Mouse (Mus musculus): ENCODE measurements around the gene Camk2g. TPM values are rescaled to one million over a fixed set of nuclear protein-coding genes. Genes with fewer than 3 reads are reported as not detected.

Camk2g gene
- polyA plus RNA-seq, 1 experiment, result 42.3 TPM

- 80% methylated on average over 9 of the region's 9 CpGs for WGBS
- Histone ChIP-seq H3K27ac (ENCODE audit: control insufficient read depth, insufficient read depth, low read length) (no peak overlapping the region), H3K36me3 (ENCODE audit: control insufficient read depth, insufficient read depth, low read length) (peaks cover 19% of the 10 kb centered on the region; the same call in 1 of the 2 replicates), H3K4me1 (replicated peaks; ENCODE audit: control insufficient read depth, insufficient read depth, low read length) (peaks cover 7% of the 10 kb centered on the region), H3K27me3 (ENCODE audit: control insufficient read depth, insufficient read depth, low read length) (no peaks in the 10 kb centered on the region), H3K4me3 (ENCODE audit: control insufficient read depth, insufficient read depth, low read length) (no peak overlapping the region)
- TF ChIP-seq POLR2A (IDR thresholded peaks at IDR 0.05; ENCODE audit: control insufficient read depth, extremely low read depth, insufficient read depth, low read length, poor library complexity), result no peak
- no peak for TF ChIP-seq CTCF (IDR thresholded peaks at IDR 0.05; ENCODE audit: borderline replicate concordance, control insufficient read depth, extremely low read depth, insufficient read depth, low read length, poor library complexity)
- DNase-seq, result no peak
Measured at GRCm38 (mm10) chr14:20730853-20731602, 62.9 kb downstream of the Camk2g start.

- TF ChIP-seq CTCF (IDR thresholded peaks at IDR 0.05; ENCODE audit: borderline replicate concordance, control insufficient read depth, extremely low read depth, insufficient read depth, low read length, poor library complexity) (no peak), POLR2A (IDR thresholded peaks at IDR 0.05; ENCODE audit: control insufficient read depth, extremely low read depth, insufficient read depth, low read length, poor library complexity) (no peak)
- Histone ChIP-seq H3K27me3 (ENCODE audit: control insufficient read depth, insufficient read depth, low read length) (no peaks in the 10 kb centered on the region), H3K4me3 (ENCODE audit: control insufficient read depth, insufficient read depth, low read length) (no peak overlapping the region), H3K27ac (ENCODE audit: control insufficient read depth, insufficient read depth, low read length) (no peak overlapping the region), H3K4me1 (replicated peaks; ENCODE audit: control insufficient read depth, insufficient read depth, low read length) (peaks cover 4% of the 10 kb centered on the region), H3K36me3 (ENCODE audit: control insufficient read depth, insufficient read depth, low read length) (peaks cover 19% of the 10 kb centered on the region)
- WGBS, result 98% methylated on average over 9 of the region's 9 CpGs
- no peak for DNase-seq
Measured at GRCm38 (mm10) chr14:20729871-20730270, 64.0 kb downstream of the Camk2g start.

GRCm38 (mm10) chr14:20725660-20726339, 68.1 kb downstream of the Camk2g start:
- Histone ChIP-seq H3K27me3 (ENCODE audit: control insufficient read depth, insufficient read depth, low read length) (no peaks in the 10 kb centered on the region), H3K27ac (ENCODE audit: control insufficient read depth, insufficient read depth, low read length) (no peak overlapping the region), H3K4me3 (ENCODE audit: control insufficient read depth, insufficient read depth, low read length) (no peak overlapping the region), H3K36me3 (ENCODE audit: control insufficient read depth, insufficient read depth, low read length) (peaks cover 40% of the 10 kb centered on the region), H3K4me1 (replicated peaks; ENCODE audit: control insufficient read depth, insufficient read depth, low read length) (no peaks in the 10 kb centered on the region)
- WGBS, result 84% methylated on average over 6 of the region's 6 CpGs
- TF ChIP-seq CTCF (IDR thresholded peaks at IDR 0.05; ENCODE audit: borderline replicate concordance, control insufficient read depth, extremely low read depth, insufficient read depth, low read length, poor library complexity), result no peak
- TF ChIP-seq POLR2A (IDR thresholded peaks at IDR 0.05; ENCODE audit: control insufficient read depth, extremely low read depth, insufficient read depth, low read length, poor library complexity), result no peak
- DNase-seq, result no peak

GRCm38 (mm10) chr14:20724043-20724442, 69.8 kb downstream of the Camk2g start:
- WGBS, result 35% methylated on average over 5 of the region's 5 CpGs
- Histone ChIP-seq H3K36me3 (ENCODE audit: control insufficient read depth, insufficient read depth, low read length) (peaks cover 53% of the 10 kb centered on the region), H3K4me1 (replicated peaks; ENCODE audit: control insufficient read depth, insufficient read depth, low read length) (no peaks in the 10 kb centered on the region), H3K4me3 (ENCODE audit: control insufficient read depth, insufficient read depth, low read length) (no peak overlapping the region), H3K27ac (ENCODE audit: control insufficient read depth, insufficient read depth, low read length) (no peak overlapping the region), H3K27me3 (ENCODE audit: control insufficient read depth, insufficient read depth, low read length) (no peaks in the 10 kb centered on the region)
- DNase-seq, result peak; percentile 54
- no peak for TF ChIP-seq POLR2A (IDR thresholded peaks at IDR 0.05; ENCODE audit: control insufficient read depth, extremely low read depth, insufficient read depth, low read length, poor library complexity)
- peak; percentile 75; the same call in 1 of the 2 replicates for TF ChIP-seq CTCF (IDR thresholded peaks at IDR 0.05; ENCODE audit: borderline replicate concordance, control insufficient read depth, extremely low read depth, insufficient read depth, low read length, poor library complexity)

GRCm38 (mm10) chr14:20723006-20723405, 70.9 kb downstream of the Camk2g start:
- no peak overlapping the region for H3K4me3 ChIP-seq (ENCODE audit: control insufficient read depth, insufficient read depth, low read length)
- no peaks in the 10 kb centered on the region for H3K27me3 ChIP-seq (ENCODE audit: control insufficient read depth, insufficient read depth, low read length)
- no peak for DNase-seq
- 98% methylated on average over 12 of the region's 12 CpGs for WGBS
- H3K27ac ChIP-seq (ENCODE audit: control insufficient read depth, insufficient read depth, low read length), result no peak overlapping the region
- H3K4me1 ChIP-seq (replicated peaks; ENCODE audit: control insufficient read depth, insufficient read depth, low read length), result no peaks in the 10 kb centered on the region
- peaks cover 56% of the 10 kb centered on the region for H3K36me3 ChIP-seq (ENCODE audit: control insufficient read depth, insufficient read depth, low read length)
- TF ChIP-seq CTCF (IDR thresholded peaks at IDR 0.05; ENCODE audit: borderline replicate concordance, control insufficient read depth, extremely low read depth, insufficient read depth, low read length, poor library complexity), result no peak
- no peak for TF ChIP-seq POLR2A (IDR thresholded peaks at IDR 0.05; ENCODE audit: control insufficient read depth, extremely low read depth, insufficient read depth, low read length, poor library complexity)

- 100% methylated on average over 3 of the region's 4 CpGs for WGBS
- no peaks in the 10 kb centered on the region for H3K27me3 ChIP-seq (ENCODE audit: control insufficient read depth, insufficient read depth, low read length)
- no peaks in the 10 kb centered on the region for H3K4me1 ChIP-seq (replicated peaks; ENCODE audit: control insufficient read depth, insufficient read depth, low read length)
- no peak for TF ChIP-seq POLR2A (IDR thresholded peaks at IDR 0.05; ENCODE audit: control insufficient read depth, extremely low read depth, insufficient read depth, low read length, poor library complexity)
- no peak for TF ChIP-seq CTCF (IDR thresholded peaks at IDR 0.05; ENCODE audit: borderline replicate concordance, control insufficient read depth, extremely low read depth, insufficient read depth, low read length, poor library complexity)
- no peak overlapping the region for H3K4me3 ChIP-seq (ENCODE audit: control insufficient read depth, insufficient read depth, low read length)
- H3K36me3 ChIP-seq (ENCODE audit: control insufficient read depth, insufficient read depth, low read length), result peaks cover 51% of the 10 kb centered on the region
- H3K27ac ChIP-seq (ENCODE audit: control insufficient read depth, insufficient read depth, low read length), result no peak overlapping the region
- DNase-seq, result no peak
Measured at GRCm38 (mm10) chr14:20721371-20721770, 72.5 kb downstream of the Camk2g start.

All from thymus, adult 2 months (tissue).